Mouse (Mus musculus) E14TG2a.4 (cell line): ENCODE data around the gene Anapc2.

Source experiments
- CTCF ChIP-seq: conservative IDR thresholded peaks from 2 replicates; pipeline ENCODE4 v1.5.1; 2014; ENCODE audit warnings: low read length
- NANOG ChIP-seq: IDR thresholded peaks from 2 replicates; pipeline ENCODE4 v1.6.1; 2014; ENCODE audit warnings: borderline replicate concordance, low read length, mixed read lengths
- POU5F1 ChIP-seq: IDR thresholded peaks from 2 replicates; pipeline ENCODE4 v1.6.1; 2014; ENCODE audit warnings: low read length, borderline replicate concordance

DNA sequence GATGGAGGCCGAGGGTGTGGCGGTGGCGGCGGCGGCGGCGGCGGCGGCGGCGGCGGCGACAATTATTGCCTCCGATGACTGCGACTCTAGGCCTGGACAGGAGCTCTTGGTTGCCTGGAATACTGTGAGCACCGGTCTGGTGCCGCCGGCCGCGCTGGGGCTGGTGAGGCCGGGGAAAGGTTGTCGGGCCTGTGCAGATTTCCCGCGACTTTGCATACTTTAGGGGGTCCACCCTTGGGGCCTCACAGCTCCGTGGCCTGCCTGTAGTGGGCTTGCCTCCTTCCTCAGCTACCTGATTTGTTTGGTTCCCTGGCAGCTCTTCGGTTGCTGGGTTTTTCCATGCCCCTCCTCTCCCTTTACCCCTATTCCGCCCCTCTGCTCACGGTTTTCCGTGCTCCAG, 237 bp downstream of the Anapc2 start:
- no peak for TF ChIP-seq CTCF
- no peak for TF ChIP-seq POU5F1
- no peak for TF ChIP-seq NANOG
